Mouse (Mus musculus): ENCODE results near the gene Acot12. TPM values are rescaled to one million over a fixed set of nuclear protein-coding genes. Genes with fewer than 3 reads are reported as not detected.

Acot12 gene
- polyA plus RNA-seq (2012; ENCODE audit: insufficient read depth, insufficient read length, low replicate concordance, missing spikeins), result not detected in 2 replicates

GRCm38 (mm10) chr13:91741280-91742047 is at the start of gene Acot12:
TSS of gene Acot12 (plus strand) at chr13:91741512.
- TF ChIP-seq POLR2A (IDR thresholded peaks at IDR 0.05; ENCODE audit: insufficient read depth, low read depth, low read length), result no peak
- no peak for TF ChIP-seq CTCF (IDR thresholded peaks at IDR 0.05; ENCODE audit: insufficient read depth, low read depth, low read length)
- H3K27ac ChIP-seq (ENCODE audit: insufficient read depth, low read depth, low read length), result 0 out of 2 replicates have a peak within 1 kb of the TSS, but pooled peaks have one; percentile 13

GRCm38 (mm10) chr13:91693615-91694014 is 47.7 kb upstream of the Acot12 start:
- Histone ChIP-seq H3K4me3 (ENCODE audit: insufficient read depth, low read depth, low read length) (no peak overlapping the region), H3K27ac (ENCODE audit: insufficient read depth, low read depth, low read length) (no peak overlapping the region), H3K4me1 (ENCODE audit: control insufficient read depth, insufficient read depth, low read length) (no peaks in the 10 kb centered on the region)
- 43% methylated on average over 7 of the region's 7 CpGs for WGBS
- TF ChIP-seq POLR2A (IDR thresholded peaks at IDR 0.05; ENCODE audit: insufficient read depth, low read depth, low read length) (no peak), CTCF (IDR thresholded peaks at IDR 0.05; ENCODE audit: insufficient read depth, low read depth, low read length) (no peak)

More at GRCm38 (mm10) chr13:91741280-91742047, at the start of gene Acot12:
- Histone ChIP-seq H3K4me3 (ENCODE audit: insufficient read depth, low read depth, low read length) (peak within 1 kb of the TSS; percentile 52), H3K4me1 (ENCODE audit: control insufficient read depth, insufficient read depth, low read length) (peaks cover 6% of the 10 kb centered on the region; the same call in 1 of the 2 replicates)
- 8% methylated on average over 45 of the region's 45 CpGs for WGBS

- 88% methylated on average over 2 of the region's 2 CpGs for WGBS
- H3K4me1 ChIP-seq (ENCODE audit: control insufficient read depth, insufficient read depth, low read length), result no peaks in the 10 kb centered on the region
- TF ChIP-seq POLR2A (IDR thresholded peaks at IDR 0.05; ENCODE audit: insufficient read depth, low read depth, low read length) (no peak), CTCF (IDR thresholded peaks at IDR 0.05; ENCODE audit: insufficient read depth, low read depth, low read length) (no peak)
- H3K27ac ChIP-seq (ENCODE audit: insufficient read depth, low read depth, low read length), result no peak overlapping the region
- H3K4me3 ChIP-seq (ENCODE audit: insufficient read depth, low read depth, low read length), result no peak overlapping the region
These were observed 45.9 kb upstream of the Acot12 start for GRCm38 (mm10) chr13:91695406-91695805.

DNA sequence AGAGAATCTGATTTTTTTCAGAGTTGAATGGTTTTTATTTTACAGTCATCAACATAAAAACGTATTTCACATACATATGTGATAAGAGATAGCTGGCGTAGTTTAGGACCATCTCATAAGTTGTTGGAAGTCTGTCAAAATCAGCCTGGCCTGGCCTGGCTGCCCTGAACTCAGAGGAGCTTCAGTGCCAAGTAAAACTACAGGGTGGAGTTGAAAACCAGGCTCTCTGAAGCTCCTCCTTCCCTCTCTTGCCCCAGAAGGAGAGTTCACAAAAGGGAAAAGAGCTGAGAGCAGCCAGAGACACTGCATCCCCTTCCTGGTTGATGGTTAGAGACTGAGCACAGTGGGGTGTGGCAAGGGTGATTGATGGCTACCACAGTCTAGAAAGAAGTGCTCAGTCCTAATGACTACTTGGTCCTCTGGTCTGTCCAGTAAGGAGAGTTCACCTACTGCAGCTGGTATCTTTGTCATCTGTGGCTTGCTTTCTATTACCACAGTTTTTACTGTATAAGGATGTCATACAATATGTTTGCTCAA is 45.1 kb upstream of the Acot12 start:
- no peak overlapping the region for H3K4me3 ChIP-seq (ENCODE audit: insufficient read depth, low read depth, low read length)
- WGBS, result 84% methylated on average over 2 of the region's 2 CpGs
- no peaks in the 10 kb centered on the region for H3K4me1 ChIP-seq (ENCODE audit: control insufficient read depth, insufficient read depth, low read length)
- no peak overlapping the region for H3K27ac ChIP-seq (ENCODE audit: insufficient read depth, low read depth, low read length)
- TF ChIP-seq POLR2A (IDR thresholded peaks at IDR 0.05; ENCODE audit: insufficient read depth, low read depth, low read length) (no peak), CTCF (IDR thresholded peaks at IDR 0.05; ENCODE audit: insufficient read depth, low read depth, low read length) (no peak)

DNA sequence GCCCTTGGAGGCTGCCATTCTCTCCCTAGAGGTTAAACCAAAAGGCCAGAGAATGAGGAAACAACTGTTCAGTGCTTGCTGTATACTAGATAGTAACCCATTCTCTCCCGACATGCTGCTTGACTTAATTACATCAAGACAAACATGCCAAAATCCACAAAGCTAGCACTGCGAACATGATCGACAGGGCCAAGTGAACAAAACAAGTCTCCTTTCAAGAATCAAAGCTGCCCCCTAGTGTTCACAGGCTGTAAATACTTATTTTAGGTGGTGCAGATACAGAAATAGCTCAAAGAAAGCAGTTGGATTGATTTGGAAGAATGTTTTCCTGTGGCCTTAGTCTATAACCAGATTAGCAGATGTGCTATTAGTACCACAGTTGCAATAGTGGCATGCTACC is 44.3 kb upstream of the Acot12 start:
- Histone ChIP-seq H3K27ac (ENCODE audit: insufficient read depth, low read depth, low read length) (no peak overlapping the region), H3K4me3 (ENCODE audit: insufficient read depth, low read depth, low read length) (no peak overlapping the region), H3K4me1 (ENCODE audit: control insufficient read depth, insufficient read depth, low read length) (no peaks in the 10 kb centered on the region)
- TF ChIP-seq POLR2A (IDR thresholded peaks at IDR 0.05; ENCODE audit: insufficient read depth, low read depth, low read length), result no peak
- TF ChIP-seq CTCF (IDR thresholded peaks at IDR 0.05; ENCODE audit: insufficient read depth, low read depth, low read length), result no peak
- WGBS, result 27% methylated on average over 3 of the region's 3 CpGs

GRCm38 (mm10) chr13:91702337-91702736 is 39.0 kb upstream of the Acot12 start:
- H3K27ac ChIP-seq (ENCODE audit: insufficient read depth, low read depth, low read length), result no peak overlapping the region
- no peak overlapping the region for H3K4me3 ChIP-seq (ENCODE audit: insufficient read depth, low read depth, low read length)
- no peaks in the 10 kb centered on the region for H3K4me1 ChIP-seq (ENCODE audit: control insufficient read depth, insufficient read depth, low read length)
- WGBS, result 84% methylated on average over 6 of the region's 6 CpGs
- TF ChIP-seq POLR2A (IDR thresholded peaks at IDR 0.05; ENCODE audit: insufficient read depth, low read depth, low read length), result no peak

- WGBS, result 80% methylated on average over 6 of the region's 6 CpGs
These were observed 21.8 kb upstream of the Acot12 start for GRCm38 (mm10) chr13:91719487-91719886.

DNA sequence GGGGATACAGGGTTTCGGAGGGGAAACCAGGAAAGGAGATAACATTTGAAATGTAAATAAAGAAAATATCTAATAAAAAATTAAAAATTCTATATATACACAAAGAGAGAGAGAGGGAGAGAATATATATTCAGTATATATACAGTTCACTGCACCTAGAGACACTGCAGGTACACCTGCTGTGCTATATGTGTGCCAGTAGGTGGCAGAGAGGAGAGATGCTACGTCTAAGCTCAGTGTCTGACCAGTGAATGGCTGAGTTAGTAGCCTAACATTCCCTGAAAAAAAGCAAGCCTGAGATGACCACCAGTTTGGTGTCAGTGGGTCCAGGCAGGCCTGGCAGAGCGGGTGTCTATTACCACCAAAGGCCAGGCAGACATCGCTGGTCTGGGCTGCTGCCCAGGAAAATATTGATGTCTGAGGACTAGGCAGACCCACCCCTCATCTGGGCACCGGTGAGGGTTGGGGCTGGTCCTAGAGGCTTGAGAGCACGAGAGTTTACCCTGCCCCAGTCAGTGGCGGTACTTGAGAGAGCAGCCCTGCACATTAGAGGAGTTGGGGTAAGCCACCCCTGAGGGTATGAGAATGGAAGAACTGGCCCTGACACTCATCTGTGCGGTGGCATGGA is 18.1 kb upstream of the Acot12 start:
- Histone ChIP-seq H3K4me3 (ENCODE audit: insufficient read depth, low read depth, low read length) (no peak overlapping the region), H3K4me1 (ENCODE audit: control insufficient read depth, insufficient read depth, low read length) (peaks cover 5% of the 10 kb centered on the region; the same call in 1 of the 2 replicates), H3K27ac (ENCODE audit: insufficient read depth, low read depth, low read length) (no peak overlapping the region)
- 67% methylated on average over 8 of the region's 8 CpGs for WGBS
- TF ChIP-seq POLR2A (IDR thresholded peaks at IDR 0.05; ENCODE audit: insufficient read depth, low read depth, low read length) (no peak), CTCF (IDR thresholded peaks at IDR 0.05; ENCODE audit: insufficient read depth, low read depth, low read length) (no peak)

More at GRCm38 (mm10) chr13:91719487-91719886, 21.8 kb upstream of the Acot12 start:
- TF ChIP-seq POLR2A (IDR thresholded peaks at IDR 0.05; ENCODE audit: insufficient read depth, low read depth, low read length), result no peak
- no peak for TF ChIP-seq CTCF (IDR thresholded peaks at IDR 0.05; ENCODE audit: insufficient read depth, low read depth, low read length)
- Histone ChIP-seq H3K4me3 (ENCODE audit: insufficient read depth, low read depth, low read length) (no peak overlapping the region), H3K27ac (ENCODE audit: insufficient read depth, low read depth, low read length) (no peak overlapping the region), H3K4me1 (ENCODE audit: control insufficient read depth, insufficient read depth, low read length) (peaks cover 5% of the 10 kb centered on the region; the same call in 1 of the 2 replicates)

GRCm38 (mm10) chr13:91723736-91724119 is 17.6 kb upstream of the Acot12 start:
- H3K4me1 ChIP-seq (ENCODE audit: control insufficient read depth, insufficient read depth, low read length), result peaks cover 5% of the 10 kb centered on the region; the same call in 1 of the 2 replicates
- TF ChIP-seq CTCF (IDR thresholded peaks at IDR 0.05; ENCODE audit: insufficient read depth, low read depth, low read length), result no peak
- no peak for TF ChIP-seq POLR2A (IDR thresholded peaks at IDR 0.05; ENCODE audit: insufficient read depth, low read depth, low read length)
- H3K27ac ChIP-seq (ENCODE audit: insufficient read depth, low read depth, low read length), result no peak overlapping the region
- no peak overlapping the region for H3K4me3 ChIP-seq (ENCODE audit: insufficient read depth, low read depth, low read length)
- 82% methylated on average over 7 of the region's 7 CpGs for WGBS
